Mouse (Mus musculus) stomach, embryonic 16.5 days (tissue): ENCODE results near the gene Wdr20. TPM values are rescaled to one million over a fixed set of nuclear protein-coding genes. Genes with fewer than 3 reads are reported as not detected.
A peak's percentile ranks its signal among the peaks of the same experiment; 100 is the strongest.

Experiments
- ATAC-seq: fragments of 200-750 bp; cut with Nextera tagmentation; 2 replicates; pipeline ENCODE4 v1.8.0; 2017; ENCODE audit warnings: moderate number of reproducible peaks, moderate TSS enrichment; ENCODE audit not compliant: insufficient read depth, low FRiP score
- H3K27ac ChIP-seq: fragments of 300-500 bp; sonication (generic); 2 replicates; pipeline ENCODE4 v1.5.1; 2014; ENCODE audit warnings: low read length
- H3K27me3 ChIP-seq: fragments of 300-500 bp; sonication (generic); 2 replicates; pipeline ENCODE4 v1.6.1; 2014; ENCODE audit warnings: low read length, control low read depth, mixed read lengths; ENCODE audit not compliant: control insufficient read depth, insufficient read depth
- H3K36me3 ChIP-seq: fragments of 300-500 bp; sonication (generic); 2 replicates; pipeline ENCODE4 v1.6.1; 2014; ENCODE audit warnings: low read length; ENCODE audit not compliant: control insufficient read depth, insufficient read depth
- H3K4me1 ChIP-seq: fragments of 300-500 bp; sonication (generic); 2 replicates; pipeline ENCODE4 v1.6.1; 2014; ENCODE audit warnings: low read length, control low read depth, mixed read lengths; ENCODE audit not compliant: control insufficient read depth, insufficient read depth
- H3K4me2 ChIP-seq: fragments of 300-500 bp; sonication (generic); 2 replicates; pipeline ENCODE4 v1.6.1; 2014; ENCODE audit warnings: low read depth, low read length, mixed read lengths
- H3K4me3 ChIP-seq: fragments of 300-500 bp; sonication (generic); replicated peaks from 2 replicates; pipeline ENCODE4 v1.5.1; 2014; ENCODE audit warnings: mild to moderate bottlenecking, low read length
- H3K9ac ChIP-seq: fragments of 300-500 bp; sonication (generic); 2 replicates; pipeline ENCODE4 v1.6.1; 2014; ENCODE audit warnings: low read length
- H3K9me3 ChIP-seq: fragments of 300-500 bp; sonication (generic); replicated peaks from 2 replicates; pipeline ENCODE4 v1.6.1; 2016; ENCODE audit warnings: low read length, control low read depth; ENCODE audit not compliant: control insufficient read depth
- WGBS: fragments of 180-500 bp; shearing (Covaris S2); extraction: QIAGEN DNeasy Blood & Tissue Kit; methylation state at CpG from one replicate; pipeline ENCODE4 v1.1.7; 2014; 5-methylcytosine and 5-hydroxymethylcytosine counted together
- polyA plus RNA-seq: library from polyadenylated mRNA; unstranded; fragments of >200 nt; fragmentation: Nextera tagmentation; extraction: Ambion mirVana; gene quantifications from 2 replicates; pipeline ENCODE4 v1.2.1, GENCODE M21; 2015

The Wdr20 gene
- polyA plus RNA-seq, 1 experiment from 2014 or later, result 23.0 TPM

GRCm38 (mm10) chr12:110837192-110837841 is 99.6 kb downstream of the Wdr20 start:
- ATAC-seq, result no peak
- WGBS, result 42% methylated on average over 5 of the region's 5 CpGs
- no peak overlapping the region for H3K27ac ChIP-seq

GRCm38 (mm10) chr12:110837850-110838249 is 100.1 kb downstream of the Wdr20 start:
- no peak overlapping the region for H3K4me3 ChIP-seq
- no peak for ATAC-seq
- 90% methylated on average over 8 of the region's 8 CpGs for WGBS
- peaks cover 6% of the 10 kb centered on the region for H3K4me1 ChIP-seq
- no peak overlapping the region for H3K4me2 ChIP-seq
- H3K27ac ChIP-seq, result no peak overlapping the region
- no peaks in the 10 kb centered on the region for H3K36me3 ChIP-seq
- no peak overlapping the region for H3K9ac ChIP-seq
- H3K9me3 ChIP-seq, result no peaks in the 10 kb centered on the region
- no peaks in the 10 kb centered on the region for H3K27me3 ChIP-seq

More at GRCm38 (mm10) chr12:110837192-110837841, 99.6 kb downstream of the Wdr20 start:
- Histone ChIP-seq H3K36me3 (no peaks in the 10 kb centered on the region), H3K9me3 (no peaks in the 10 kb centered on the region), H3K4me3 (no peak overlapping the region), H3K9ac (no peak overlapping the region), H3K27me3 (no peaks in the 10 kb centered on the region), H3K4me1 (peaks cover 6% of the 10 kb centered on the region), H3K4me2 (no peak overlapping the region)

GRCm38 (mm10) chr12:110840348-110841198 is 102.8 kb downstream of the Wdr20 start, which contains the start of gene Mok:
Gene Mok, minus strand, starts transcription at chr12:110840939.
- Histone ChIP-seq H3K4me3 (peak within 1 kb of the TSS; percentile 88), H3K9ac (peak within 1 kb of the TSS; percentile 79), H3K4me2 (peak within 1 kb of the TSS; percentile 63), H3K9me3 (no peaks in the 10 kb centered on the region), H3K27ac (no peak within 1 kb of the TSS; the same call in 1 of the 2 replicates), H3K4me1 (peaks cover 17% of the 10 kb centered on the region), H3K27me3 (no peaks in the 10 kb centered on the region), H3K36me3 (no peaks in the 10 kb centered on the region)
- ATAC-seq, result peak; percentile 55; the same call in 1 of the 2 replicates
- under 1% methylated on average over 71 of the region's 71 CpGs for WGBS

GRCm38 (mm10) chr12:110841731-110842493 is 104.2 kb downstream of the Wdr20 start:
- no peak overlapping the region for H3K4me3 ChIP-seq
- no peak overlapping the region for H3K27ac ChIP-seq
- H3K36me3 ChIP-seq, result no peaks in the 10 kb centered on the region
- no peaks in the 10 kb centered on the region for H3K9me3 ChIP-seq
- no peak overlapping the region for H3K9ac ChIP-seq
- 68% methylated on average over 5 of the region's 5 CpGs for WGBS
- H3K27me3 ChIP-seq, result no peaks in the 10 kb centered on the region
- no peak for ATAC-seq
- H3K4me1 ChIP-seq, result peaks cover 22% of the 10 kb centered on the region
- H3K4me2 ChIP-seq, result no peak overlapping the region

- ATAC-seq, result peak; percentile 14; the same call in 1 of the 2 replicates
- Histone ChIP-seq H3K4me1 (peaks cover 22% of the 10 kb centered on the region), H3K4me2 (peak overlapping the region; percentile 93), H3K9ac (peak overlapping the region; percentile 56), H3K27me3 (no peaks in the 10 kb centered on the region), H3K36me3 (no peaks in the 10 kb centered on the region), H3K4me3 (peak overlapping the region; percentile 54), H3K27ac (no peak overlapping the region), H3K9me3 (no peaks in the 10 kb centered on the region)
- 17% methylated on average over 32 of the region's 32 CpGs for WGBS
Measured at GRCm38 (mm10) chr12:110843194-110844048, 105.7 kb downstream of the Wdr20 start.

DNA sequence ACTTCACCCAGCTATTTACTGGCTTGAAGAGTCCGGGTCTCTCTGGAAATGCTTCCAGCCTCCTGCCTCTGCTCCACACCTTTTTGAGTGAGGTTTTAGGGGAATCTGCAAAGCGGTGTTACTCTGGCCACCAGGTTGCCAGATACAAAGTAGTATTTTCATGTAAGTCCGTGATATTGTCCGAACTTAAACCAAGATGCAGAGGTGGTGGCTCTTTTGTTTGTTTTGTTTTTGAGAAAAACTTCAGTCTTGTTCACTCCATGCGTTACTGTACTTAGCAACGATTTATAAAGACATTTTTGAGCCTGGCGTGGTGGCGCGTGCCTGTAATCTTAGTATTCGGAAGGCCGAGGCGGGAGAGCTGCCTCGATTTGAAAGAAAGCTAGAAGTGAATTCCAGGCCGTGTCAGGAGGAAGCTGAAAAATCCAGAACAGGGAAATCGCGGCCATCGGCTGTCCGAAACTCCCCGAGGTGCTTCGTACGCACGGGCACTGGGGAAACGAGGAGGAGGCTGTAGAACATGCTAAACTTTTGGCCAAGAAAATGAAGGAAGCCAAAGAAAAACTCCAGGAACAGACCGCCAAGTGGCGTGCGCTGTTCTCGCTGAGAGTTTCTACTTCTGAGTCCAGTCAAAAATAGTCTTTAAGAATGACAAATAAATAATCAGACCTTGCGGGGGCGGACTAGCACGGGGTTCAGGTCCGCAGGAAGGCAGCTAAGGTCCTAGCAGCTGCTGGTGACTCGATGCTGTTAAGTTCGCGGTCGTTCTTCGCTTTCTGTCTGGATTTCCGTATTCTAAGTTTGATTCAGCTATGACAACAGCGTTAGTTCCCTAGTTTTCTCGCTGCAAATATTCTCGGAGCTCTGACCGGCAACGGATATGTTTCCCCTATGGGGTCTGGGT is 106.7 kb downstream of the Wdr20 start:
- Histone ChIP-seq H3K27ac (peak overlapping the region; percentile 87), H3K36me3 (no peaks in the 10 kb centered on the region), H3K4me3 (peak overlapping the region; percentile 54), H3K27me3 (no peaks in the 10 kb centered on the region), H3K4me1 (peaks cover 25% of the 10 kb centered on the region), H3K4me2 (peak overlapping the region; percentile 93), H3K9ac (peak overlapping the region; percentile 56), H3K9me3 (no peaks in the 10 kb centered on the region)
- ATAC-seq, result peak; percentile 44
- WGBS, result under 1% methylated on average over 42 of the region's 42 CpGs

DNA sequence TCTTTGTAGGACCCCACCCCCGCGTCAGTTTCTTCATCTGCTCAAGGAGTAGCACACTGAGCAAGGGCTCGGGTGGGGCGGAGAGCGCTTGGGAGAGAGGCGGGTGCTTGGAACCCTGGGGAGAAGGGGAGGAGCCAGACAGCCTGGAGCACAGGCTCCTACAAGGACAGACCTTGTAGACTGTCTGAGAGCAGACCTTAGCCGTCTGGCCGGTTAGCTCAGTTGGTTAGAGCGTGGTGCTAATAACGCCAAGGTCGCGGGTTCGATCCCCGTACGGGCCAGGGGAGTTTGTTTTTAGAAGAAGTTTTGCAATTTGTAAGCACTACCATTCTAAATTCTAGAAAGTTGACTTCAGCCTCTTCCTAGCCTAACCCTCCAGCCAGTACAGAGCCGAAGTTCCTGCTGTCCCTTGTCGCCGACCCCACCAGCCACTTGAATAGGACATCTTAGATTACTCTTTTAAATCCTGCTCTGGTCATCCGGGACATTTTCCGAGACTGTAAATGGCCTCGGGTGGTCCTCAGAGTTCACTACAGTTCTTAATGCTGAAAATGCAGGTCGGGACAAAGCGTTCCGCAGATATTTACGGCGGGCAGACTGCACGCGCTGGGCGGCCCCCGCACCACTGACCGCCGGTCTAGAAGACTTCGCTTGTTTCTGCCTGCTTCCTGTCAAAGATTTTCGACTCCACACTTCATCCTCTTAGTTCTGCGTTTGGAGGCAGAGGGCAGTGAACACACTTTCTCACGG is 107.6 kb downstream of the Wdr20 start:
- H3K4me3 ChIP-seq, result peak overlapping the region; percentile 54
- H3K27ac ChIP-seq, result peak overlapping the region; percentile 87
- H3K9ac ChIP-seq, result peak overlapping the region; percentile 72
- peak overlapping the region; percentile 93 for H3K4me2 ChIP-seq
- H3K9me3 ChIP-seq, result no peaks in the 10 kb centered on the region
- no peaks in the 10 kb centered on the region for H3K27me3 ChIP-seq
- peaks cover 22% of the 10 kb centered on the region for H3K4me1 ChIP-seq
- ATAC-seq, result peak; percentile 95
- no peaks in the 10 kb centered on the region for H3K36me3 ChIP-seq
- under 1% methylated on average over 36 of the region's 36 CpGs for WGBS
